Mouse (Mus musculus): ENCODE results near the gene Cdrt4. TPM values are rescaled to one million over a fixed set of nuclear protein-coding genes. Genes with fewer than 3 reads are reported as not detected.

The Cdrt4 gene
- polyA plus RNA-seq, 1 experiment from 2014 or later: not detected

DNA sequence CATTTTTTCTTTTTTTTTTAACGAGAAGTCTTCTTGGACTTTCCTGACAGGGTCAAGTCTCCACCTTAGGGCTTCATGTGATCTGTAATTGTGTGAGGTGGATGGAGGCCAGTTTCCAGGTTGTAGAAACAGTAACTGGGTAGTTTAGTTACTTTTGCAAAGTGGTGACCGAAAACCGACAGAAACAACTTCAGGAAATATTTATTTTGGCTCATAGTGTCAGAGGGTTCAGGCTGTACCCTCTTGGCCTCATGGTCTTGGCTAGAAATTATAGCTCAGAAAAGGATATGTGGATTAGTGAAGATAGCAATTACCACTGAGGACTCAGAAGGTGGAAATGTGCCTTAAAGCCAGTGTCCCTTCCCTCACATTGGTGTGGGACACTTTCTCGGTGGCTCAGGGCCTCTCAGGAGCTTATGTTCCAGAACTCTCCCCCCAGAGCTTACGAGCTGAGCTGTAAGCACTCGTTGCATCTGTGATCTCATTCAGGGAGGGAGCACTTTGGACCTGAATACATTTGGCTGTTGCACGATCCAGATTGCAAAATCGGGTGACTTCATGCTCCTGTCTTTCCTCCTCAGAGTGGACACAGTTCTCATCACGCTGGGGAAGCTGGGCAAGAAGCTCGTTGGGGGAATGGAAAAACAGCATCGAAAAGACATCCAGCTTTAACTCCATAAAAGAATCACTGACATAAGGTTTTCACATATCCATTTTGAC is 16.0 kb upstream of the Cdrt4 start:
- Histone ChIP-seq H3K9me3 (ENCODE audit: control insufficient read depth, low read length) (no peaks in the 10 kb centered on the region), H3K4me3 (ENCODE audit: low read length) (no peak overlapping the region), H3K27ac (ENCODE audit: low read length) (no peak overlapping the region), H3K27me3 (replicated peaks; ENCODE audit: control insufficient read depth, insufficient read depth, low read length) (no peaks in the 10 kb centered on the region), H3K4me2 (ENCODE audit: low read depth, low read length) (no peak overlapping the region), H3K4me1 (ENCODE audit: control insufficient read depth, insufficient read depth, low read length) (no peaks in the 10 kb centered on the region), H3K36me3 (ENCODE audit: control insufficient read depth, insufficient read depth, low read length) (no peaks in the 10 kb centered on the region), H3K9ac (ENCODE audit: low read depth, low read length) (no peak overlapping the region)
- no peak for ATAC-seq
- 83% methylated on average over 11 of the region's 11 CpGs for WGBS

DNA sequence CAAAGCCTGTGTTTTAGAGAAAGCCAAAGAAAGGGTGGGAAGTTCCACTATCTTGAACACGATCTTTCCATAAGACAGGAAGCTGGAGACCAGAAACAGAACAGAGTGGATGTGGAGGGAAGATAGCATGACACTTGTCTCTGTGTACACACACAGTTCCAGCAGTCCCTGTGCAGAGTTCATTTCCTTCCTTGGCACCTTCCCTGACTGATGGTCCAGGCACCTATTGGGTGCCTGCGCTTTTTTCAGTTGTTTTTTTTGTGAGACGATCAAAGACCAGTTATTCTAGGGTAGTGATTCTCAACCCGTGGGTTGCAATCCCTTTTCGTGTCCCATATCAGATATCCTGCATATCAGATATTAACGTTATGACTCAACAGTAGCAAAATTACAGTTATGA is 13.0 kb upstream of the Cdrt4 start:
- H3K36me3 ChIP-seq (ENCODE audit: control insufficient read depth, insufficient read depth, low read length): no peaks in the 10 kb centered on the region
- WGBS: 82% methylated on average over 6 of the region's 6 CpGs
- no peaks in the 10 kb centered on the region for H3K4me1 ChIP-seq (ENCODE audit: control insufficient read depth, insufficient read depth, low read length)
- no peak overlapping the region for H3K4me2 ChIP-seq (ENCODE audit: low read depth, low read length)
- no peak overlapping the region for H3K9ac ChIP-seq (ENCODE audit: low read depth, low read length)
- H3K27ac ChIP-seq (ENCODE audit: low read length): no peak overlapping the region
- no peak overlapping the region for H3K4me3 ChIP-seq (ENCODE audit: low read length)
- no peaks in the 10 kb centered on the region for H3K9me3 ChIP-seq (ENCODE audit: control insufficient read depth, low read length)
- no peaks in the 10 kb centered on the region for H3K27me3 ChIP-seq (replicated peaks; ENCODE audit: control insufficient read depth, insufficient read depth, low read length)
- no peak for ATAC-seq

- 69% methylated on average over 5 of the region's 5 CpGs for WGBS
- no peaks in the 10 kb centered on the region for H3K4me1 ChIP-seq (ENCODE audit: control insufficient read depth, insufficient read depth, low read length)
- no peak overlapping the region for H3K4me2 ChIP-seq (ENCODE audit: low read depth, low read length)
- no peaks in the 10 kb centered on the region for H3K27me3 ChIP-seq (replicated peaks; ENCODE audit: control insufficient read depth, insufficient read depth, low read length)
- no peaks in the 10 kb centered on the region for H3K9me3 ChIP-seq (ENCODE audit: control insufficient read depth, low read length)
- no peak overlapping the region for H3K4me3 ChIP-seq (ENCODE audit: low read length)
- no peak overlapping the region for H3K9ac ChIP-seq (ENCODE audit: low read depth, low read length)
- no peaks in the 10 kb centered on the region for H3K36me3 ChIP-seq (ENCODE audit: control insufficient read depth, insufficient read depth, low read length)
- no peak for ATAC-seq
- no peak overlapping the region for H3K27ac ChIP-seq (ENCODE audit: low read length)
These were observed 12.1 kb upstream of the Cdrt4 start for GRCm38 (mm10) chr11:62938921-62939320.

GRCm38 (mm10) chr11:62940176-62940575 is 10.8 kb upstream of the Cdrt4 start:
- WGBS: 82% methylated on average over 3 of the region's 3 CpGs

DNA sequence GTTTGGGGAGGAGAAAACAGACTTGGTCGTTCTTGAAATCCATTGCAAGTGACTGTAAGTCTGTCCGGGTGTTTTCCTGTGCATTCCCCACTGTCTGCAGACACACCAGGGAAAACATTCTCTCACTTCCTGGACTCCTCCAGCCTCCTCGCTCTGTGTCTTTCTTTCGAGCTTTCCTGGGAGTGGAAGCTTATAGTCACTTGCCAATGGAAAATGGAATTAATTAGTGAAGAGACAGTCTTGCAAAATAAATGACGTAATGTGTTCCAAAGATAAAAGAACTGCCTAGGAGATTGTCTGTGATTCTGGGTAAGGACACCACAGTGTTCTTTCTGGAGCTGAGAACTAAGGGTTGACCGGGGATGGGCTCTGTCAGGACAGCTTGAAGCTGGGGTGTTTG is 7.5 kb upstream of the Cdrt4 start:
- no peaks in the 10 kb centered on the region for H3K27me3 ChIP-seq (replicated peaks; ENCODE audit: control insufficient read depth, insufficient read depth, low read length)
- no peak overlapping the region for H3K9ac ChIP-seq (ENCODE audit: low read depth, low read length)
- 77% methylated on average over 6 of the region's 6 CpGs for WGBS
- no peak overlapping the region for H3K4me3 ChIP-seq (ENCODE audit: low read length)
- no peak for ATAC-seq
- no peak overlapping the region for H3K4me2 ChIP-seq (ENCODE audit: low read depth, low read length)
- H3K4me1 ChIP-seq (ENCODE audit: control insufficient read depth, insufficient read depth, low read length): no peaks in the 10 kb centered on the region
- no peak overlapping the region for H3K27ac ChIP-seq (ENCODE audit: low read length)
- H3K36me3 ChIP-seq (ENCODE audit: control insufficient read depth, insufficient read depth, low read length): no peaks in the 10 kb centered on the region
- H3K9me3 ChIP-seq (ENCODE audit: control insufficient read depth, low read length): no peaks in the 10 kb centered on the region

More at GRCm38 (mm10) chr11:62940176-62940575, 10.8 kb upstream of the Cdrt4 start:
- no peaks in the 10 kb centered on the region for H3K36me3 ChIP-seq (ENCODE audit: control insufficient read depth, insufficient read depth, low read length)
- no peaks in the 10 kb centered on the region for H3K4me1 ChIP-seq (ENCODE audit: control insufficient read depth, insufficient read depth, low read length)
- H3K4me2 ChIP-seq (ENCODE audit: low read depth, low read length): no peak overlapping the region
- no peaks in the 10 kb centered on the region for H3K9me3 ChIP-seq (ENCODE audit: control insufficient read depth, low read length)
- no peak overlapping the region for H3K4me3 ChIP-seq (ENCODE audit: low read length)
- H3K9ac ChIP-seq (ENCODE audit: low read depth, low read length): no peak overlapping the region
- no peak for ATAC-seq
- no peaks in the 10 kb centered on the region for H3K27me3 ChIP-seq (replicated peaks; ENCODE audit: control insufficient read depth, insufficient read depth, low read length)
- no peak overlapping the region for H3K27ac ChIP-seq (ENCODE audit: low read length)

DNA sequence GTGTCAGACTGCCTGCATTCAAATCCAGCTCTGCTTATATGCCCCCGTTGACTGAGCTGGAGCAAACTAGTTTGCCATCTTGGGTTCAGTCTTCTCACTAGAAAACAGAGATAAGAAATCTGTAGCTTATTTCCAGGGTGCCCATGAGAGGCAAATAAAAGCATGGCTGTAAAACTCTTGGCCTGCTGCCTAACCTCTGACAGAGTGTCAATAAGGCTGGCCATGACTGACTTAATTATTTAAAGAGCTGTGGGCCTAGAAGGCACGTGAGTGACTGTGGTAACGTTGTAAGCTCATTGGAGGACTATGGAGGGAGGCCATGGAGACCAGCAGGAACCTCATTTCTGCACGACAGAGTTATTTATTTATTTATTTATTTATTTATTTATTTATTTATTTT is 5.5 kb upstream of the Cdrt4 start:
- no peak overlapping the region for H3K4me3 ChIP-seq (ENCODE audit: low read length)
- H3K9ac ChIP-seq (ENCODE audit: low read depth, low read length): no peak overlapping the region
- ATAC-seq: peak; percentile 70; the same call in 1 of the 2 replicates
- H3K4me1 ChIP-seq (ENCODE audit: control insufficient read depth, insufficient read depth, low read length): no peaks in the 10 kb centered on the region
- no peak overlapping the region for H3K4me2 ChIP-seq (ENCODE audit: low read depth, low read length)
- H3K36me3 ChIP-seq (ENCODE audit: control insufficient read depth, insufficient read depth, low read length): no peaks in the 10 kb centered on the region
- no peaks in the 10 kb centered on the region for H3K27me3 ChIP-seq (replicated peaks; ENCODE audit: control insufficient read depth, insufficient read depth, low read length)
- H3K27ac ChIP-seq (ENCODE audit: low read length): no peak overlapping the region
- 49% methylated on average over 4 of the region's 4 CpGs for WGBS
- no peaks in the 10 kb centered on the region for H3K9me3 ChIP-seq (ENCODE audit: control insufficient read depth, low read length)

DNA sequence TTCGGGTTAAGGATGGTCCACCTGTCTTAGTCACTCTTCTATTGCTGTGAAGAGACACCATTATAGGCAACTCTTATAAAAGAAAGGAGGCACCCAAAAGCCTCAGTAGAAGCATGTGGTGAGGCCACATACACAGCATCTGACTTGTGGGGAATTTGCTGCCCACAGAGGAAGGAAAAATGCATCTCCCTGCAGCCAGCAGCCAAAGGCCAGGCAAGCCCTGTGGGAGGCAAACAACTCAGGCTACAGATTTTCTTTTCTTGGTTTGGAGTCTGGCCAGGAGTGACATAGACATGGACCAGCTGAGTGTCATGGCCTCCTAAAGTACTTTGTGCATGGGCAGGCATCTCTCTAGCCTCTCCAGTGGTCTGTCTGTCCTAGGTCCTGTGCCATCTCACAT is 1.4 kb upstream of the Cdrt4 start:
- no peak overlapping the region for H3K9ac ChIP-seq (ENCODE audit: low read depth, low read length)
- H3K4me2 ChIP-seq (ENCODE audit: low read depth, low read length): no peak overlapping the region
- H3K4me3 ChIP-seq (ENCODE audit: low read length): no peak overlapping the region
- H3K27me3 ChIP-seq (replicated peaks; ENCODE audit: control insufficient read depth, insufficient read depth, low read length): no peaks in the 10 kb centered on the region
- WGBS: 83% methylated on average over 1 of the region's 1 CpGs
- ATAC-seq: no peak
- H3K27ac ChIP-seq (ENCODE audit: low read length): no peak overlapping the region
- H3K9me3 ChIP-seq (ENCODE audit: control insufficient read depth, low read length): no peaks in the 10 kb centered on the region
- H3K36me3 ChIP-seq (ENCODE audit: control insufficient read depth, insufficient read depth, low read length): no peaks in the 10 kb centered on the region
- H3K4me1 ChIP-seq (ENCODE audit: control insufficient read depth, insufficient read depth, low read length): no peaks in the 10 kb centered on the region

DNA sequence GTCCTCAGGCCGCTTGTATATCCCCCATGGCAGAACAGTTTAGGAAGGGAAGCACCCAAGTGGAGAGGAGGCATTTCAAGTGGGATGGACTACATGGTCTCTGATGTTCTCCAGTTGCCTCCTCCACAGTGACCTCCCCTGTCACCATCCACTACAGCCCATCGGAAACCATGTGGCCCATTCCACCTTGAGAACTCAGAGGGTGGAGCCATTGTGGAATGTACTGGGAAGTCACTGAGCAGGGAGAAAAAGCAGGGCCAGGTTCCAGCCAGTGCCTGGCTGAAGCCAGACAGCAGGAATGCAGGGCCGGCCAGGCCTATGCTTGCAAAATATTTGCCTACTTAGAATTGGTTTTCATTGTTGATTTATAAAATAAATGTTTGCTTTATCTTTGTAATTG is 3.8 kb downstream of the Cdrt4 start:
- ATAC-seq: no peak
- Histone ChIP-seq H3K9ac (ENCODE audit: low read depth, low read length) (no peak overlapping the region), H3K4me2 (ENCODE audit: low read depth, low read length) (no peak overlapping the region), H3K36me3 (ENCODE audit: control insufficient read depth, insufficient read depth, low read length) (no peaks in the 10 kb centered on the region), H3K4me3 (ENCODE audit: low read length) (no peak overlapping the region), H3K9me3 (ENCODE audit: control insufficient read depth, low read length) (peaks cover 5% of the 10 kb centered on the region; the same call in 1 of the 2 replicates), H3K27me3 (replicated peaks; ENCODE audit: control insufficient read depth, insufficient read depth, low read length) (no peaks in the 10 kb centered on the region), H3K4me1 (ENCODE audit: control insufficient read depth, insufficient read depth, low read length) (no peaks in the 10 kb centered on the region), H3K27ac (ENCODE audit: low read length) (no peak overlapping the region)
- 73% methylated on average over 3 of the region's 3 CpGs for WGBS

GRCm38 (mm10) chr11:62955186-62955585 is 4.2 kb downstream of the Cdrt4 start:
- Histone ChIP-seq H3K4me3 (ENCODE audit: low read length) (no peak overlapping the region), H3K4me1 (ENCODE audit: control insufficient read depth, insufficient read depth, low read length) (no peaks in the 10 kb centered on the region), H3K36me3 (ENCODE audit: control insufficient read depth, insufficient read depth, low read length) (no peaks in the 10 kb centered on the region), H3K9me3 (ENCODE audit: control insufficient read depth, low read length) (peaks cover 5% of the 10 kb centered on the region; the same call in 1 of the 2 replicates), H3K27me3 (replicated peaks; ENCODE audit: control insufficient read depth, insufficient read depth, low read length) (no peaks in the 10 kb centered on the region), H3K4me2 (ENCODE audit: low read depth, low read length) (no peak overlapping the region), H3K27ac (ENCODE audit: low read length) (no peak overlapping the region), H3K9ac (ENCODE audit: low read depth, low read length) (no peak overlapping the region)
- ATAC-seq: no peak
- 74% methylated on average over 5 of the region's 5 CpGs for WGBS

- no peak overlapping the region for H3K4me3 ChIP-seq (ENCODE audit: low read length)
- no peak overlapping the region for H3K4me2 ChIP-seq (ENCODE audit: low read depth, low read length)
- no peaks in the 10 kb centered on the region for H3K4me1 ChIP-seq (ENCODE audit: control insufficient read depth, insufficient read depth, low read length)
- WGBS: 49% methylated on average over 6 of the region's 6 CpGs
- no peak overlapping the region for H3K9ac ChIP-seq (ENCODE audit: low read depth, low read length)
- no peaks in the 10 kb centered on the region for H3K36me3 ChIP-seq (ENCODE audit: control insufficient read depth, insufficient read depth, low read length)
- ATAC-seq: no peak
- peaks cover 5% of the 10 kb centered on the region; the same call in 1 of the 2 replicates for H3K9me3 ChIP-seq (ENCODE audit: control insufficient read depth, low read length)
- no peaks in the 10 kb centered on the region for H3K27me3 ChIP-seq (replicated peaks; ENCODE audit: control insufficient read depth, insufficient read depth, low read length)
- H3K27ac ChIP-seq (ENCODE audit: low read length): no peak overlapping the region
These were observed 4.8 kb downstream of the Cdrt4 start for GRCm38 (mm10) chr11:62955776-62956175.
